Mouse (Mus musculus) kidney, adult 2 months (tissue): ENCODE data around the gene Col4a2.

Experiments
- CTCF ChIP-seq: fragments of 200-500 bp; conservative IDR thresholded peaks from 2 replicates; pipeline ENCODE4 v1.5.1; 2011; ENCODE audit warnings: low read depth, mild to moderate bottlenecking, control low read depth, low read length, moderate library complexity, mixed read lengths; ENCODE audit not compliant: insufficient read depth, insufficient read length
- POLR2A ChIP-seq: fragments of 200-500 bp; IDR thresholded peaks from one replicate; pipeline ENCODE4 v1.6.1; 2011; ENCODE audit warnings: low read depth, low read length, control low read depth

DNA sequence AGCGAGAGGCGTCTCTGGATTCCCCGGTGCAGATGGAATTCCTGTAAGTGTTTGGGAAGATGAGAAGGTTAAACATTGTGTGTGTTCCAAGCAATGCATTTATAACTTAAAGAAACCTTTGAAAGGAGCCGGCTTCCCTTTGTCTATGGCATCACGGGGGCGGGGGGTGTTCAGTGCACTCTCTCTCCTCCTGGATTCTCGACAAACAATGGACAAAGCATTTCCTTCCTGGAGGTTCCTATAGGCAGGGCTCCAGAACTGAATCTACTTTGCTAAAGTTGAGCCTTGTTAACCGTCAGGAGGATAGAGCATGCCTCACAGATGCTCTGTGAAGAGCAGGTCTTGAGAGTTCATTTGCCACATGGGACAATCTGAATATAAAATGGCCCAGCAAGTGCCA, 87.1 kb downstream of the Col4a2 start:
- TF ChIP-seq CTCF: no peak
- TF ChIP-seq POLR2A: no peak
